Mouse (Mus musculus) G1E (cell line): ENCODE data around the gene Clgn. TPM values are rescaled to one million over a fixed set of nuclear protein-coding genes. Genes with fewer than 3 reads are reported as not detected.

Experiments used
- ATAC-seq: 2 replicates; pipeline ENCODE4 v1.8.0; 2016; ENCODE audit warnings: mild to moderate bottlenecking; ENCODE audit not compliant: insufficient number of reproducible peaks, poor library complexity, low FRiP score, severe bottlenecking; ENCODE audit errors: extremely low read depth
- DNase-seq: peaks from one replicate; pipeline ENCODE4 v3.0.0; 2012; ENCODE audit warnings: low spot score
- H3K27me3 ChIP-seq: 2 replicates; pipeline ENCODE4 v1.6.1; 2012; ENCODE audit warnings: mild to moderate bottlenecking, low read length, inconsistent platforms; ENCODE audit not compliant: insufficient read depth
- H3K36me3 ChIP-seq: replicated peaks from 2 replicates; pipeline ENCODE3; 2012; ENCODE audit warnings: mild to moderate bottlenecking, inconsistent platforms
- H3K4me1 ChIP-seq: 2 replicates; pipeline ENCODE4 v1.6.1; 2012; ENCODE audit warnings: low read depth, low read length, inconsistent platforms, mixed read lengths; ENCODE audit not compliant: insufficient read depth
- H3K4me3 ChIP-seq: 2 replicates; pipeline ENCODE4 v1.5.1; 2012; ENCODE audit warnings: low read depth, mild to moderate bottlenecking, inconsistent platforms, low read length, moderate library complexity, mixed read lengths
- H3K9me3 ChIP-seq: replicated peaks from 2 replicates; pipeline ENCODE4 v1.6.1; 2012; ENCODE audit warnings: inconsistent platforms
- CTCF ChIP-seq: IDR thresholded peaks from 2 replicates; pipeline ENCODE4 v1.5.1; 2012; ENCODE audit warnings: low read depth, low read length, inconsistent platforms, mixed read lengths
- GATA1 ChIP-seq: IDR thresholded peaks from 2 replicates; pipeline ENCODE4 v1.6.1; 2012; ENCODE audit warnings: borderline replicate concordance, low read length, inconsistent platforms, mixed read lengths
- GATA2 ChIP-seq: IDR thresholded peaks from 2 replicates; pipeline ENCODE4 v1.6.1; 2012; ENCODE audit warnings: low read depth, low read length, inconsistent platforms, borderline replicate concordance
- POLR2AphosphoS5 ChIP-seq: IDR thresholded peaks from 2 replicates; pipeline ENCODE4 v1.6.1; 2012; ENCODE audit warnings: low read depth, low read length, inconsistent platforms; ENCODE audit not compliant: insufficient replicate concordance
- TAL1 ChIP-seq: conservative IDR thresholded peaks from 2 replicates; pipeline ENCODE4 v1.6.1; 2012; ENCODE audit warnings: low read depth, low read length, inconsistent platforms, mixed read lengths
- polyA plus RNA-seq: library from polyadenylated mRNA; stranded (reverse); fragments of >175 nt; gene quantifications from 2 replicates; pipeline ENCODE4 v1.2.3, GENCODE M21; 2012
- total RNA-seq, 2 experiments: library from RNA; stranded (forward) in 1 of 2; stranded (reverse) in 1 of 2; fragments of 200-1000 nt in 1 of 2; fragments of >200 nt in 1 of 2; fragmentation: Nextera tagmentation in 1 of 2; gene quantifications; 2 replicates each; pipeline ENCODE4 v1.2.3; 2014 to 2017

Gene Clgn
- total and polyA plus RNA-seq, 3 experiments: under 0.01 TPM; not detected in 2

- TF ChIP-seq GATA1 (no peak), POLR2AphosphoS5 (no peak), TAL1 (no peak), CTCF (no peak), GATA2 (no peak)
Measured at GRCm38 (mm10) chr8:83377231-83377630, 12.4 kb upstream of the Clgn start.

DNA sequence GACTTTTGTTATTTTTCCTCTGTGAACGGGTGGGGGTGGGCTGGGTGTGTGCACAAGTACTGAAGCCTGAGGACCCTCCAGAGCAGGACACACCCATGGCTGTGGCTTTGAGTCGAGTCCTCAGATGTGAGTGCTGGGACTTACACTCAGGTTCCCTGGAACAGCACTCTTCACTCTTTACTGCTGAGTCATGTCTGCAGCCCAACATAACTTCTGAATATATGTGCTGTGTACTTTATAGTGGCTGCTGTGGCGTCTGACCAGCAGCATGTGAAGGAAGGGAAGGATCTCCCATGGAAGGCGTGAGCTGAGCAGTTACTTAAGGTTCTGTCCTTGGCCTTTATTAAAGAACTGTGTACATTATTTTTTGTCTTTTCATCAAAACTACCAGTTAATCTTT, 9.5 kb upstream of the Clgn start:
- Histone ChIP-seq H3K36me3 (no peaks in the 10 kb centered on the region), H3K4me3 (no peak overlapping the region), H3K27me3 (no peaks in the 10 kb centered on the region), H3K9me3 (no peaks in the 10 kb centered on the region), H3K4me1 (peaks cover 3% of the 10 kb centered on the region)
- DNase-seq (no peak), ATAC-seq (no peak)
- TF ChIP-seq GATA2 (no peak), CTCF (no peak), POLR2AphosphoS5 (no peak), TAL1 (no peak), GATA1 (no peak)

More at GRCm38 (mm10) chr8:83377231-83377630, 12.4 kb upstream of the Clgn start:
- peaks cover 3% of the 10 kb centered on the region for H3K4me1 ChIP-seq
- no peaks in the 10 kb centered on the region for H3K27me3 ChIP-seq
- H3K4me3 ChIP-seq: no peak overlapping the region
- no peak for DNase-seq
- H3K36me3 ChIP-seq: no peaks in the 10 kb centered on the region
- no peaks in the 10 kb centered on the region for H3K9me3 ChIP-seq
- no peak for ATAC-seq

DNA sequence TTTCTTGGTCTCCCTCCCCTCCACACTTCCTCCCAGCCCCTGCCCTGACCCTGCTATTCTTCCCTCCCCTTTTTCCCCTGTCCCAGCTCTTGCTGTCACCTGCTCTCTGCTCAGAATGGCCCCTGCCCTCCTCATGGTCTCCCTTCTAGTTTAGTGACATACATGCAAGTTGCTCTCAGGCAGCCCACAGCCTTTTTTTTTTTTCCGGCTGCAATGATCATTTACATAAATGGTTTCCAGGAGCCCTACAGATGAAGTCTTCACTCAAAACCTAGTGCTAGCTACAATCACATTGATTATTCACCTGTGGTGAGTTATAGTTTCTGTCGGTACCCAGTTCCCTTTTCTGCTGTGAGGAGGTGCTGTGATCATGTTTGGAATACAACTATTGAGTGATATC, 8.7 kb upstream of the Clgn start:
- peaks cover 3% of the 10 kb centered on the region for H3K4me1 ChIP-seq
- ATAC-seq (no peak), DNase-seq (no peak)
- H3K36me3 ChIP-seq: no peaks in the 10 kb centered on the region
- TF ChIP-seq POLR2AphosphoS5 (no peak), TAL1 (no peak), GATA1 (no peak), GATA2 (no peak)
- no peaks in the 10 kb centered on the region for H3K27me3 ChIP-seq
- no peak overlapping the region for H3K4me3 ChIP-seq
- H3K9me3 ChIP-seq: no peaks in the 10 kb centered on the region

DNA sequence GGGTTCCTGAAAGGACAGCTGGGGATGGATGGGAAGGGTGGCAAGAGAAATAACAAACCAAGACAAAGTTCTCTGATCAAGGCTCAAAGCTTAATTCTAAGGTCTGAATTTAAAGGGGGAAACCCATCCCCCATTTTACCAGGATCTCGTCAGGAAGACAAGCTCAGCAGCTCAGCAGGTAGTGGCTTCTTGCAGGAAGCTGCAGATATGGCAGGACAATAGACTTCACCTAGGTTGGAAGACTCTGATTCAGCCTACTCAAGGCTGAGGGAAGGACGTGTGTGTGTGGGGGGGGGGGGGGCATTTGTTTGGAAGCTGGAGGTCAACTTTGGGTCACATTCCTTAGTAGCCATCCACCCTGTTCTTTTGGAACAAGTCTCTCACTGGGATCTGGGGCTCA, 6.8 kb upstream of the Clgn start:
- Histone ChIP-seq H3K36me3 (no peaks in the 10 kb centered on the region), H3K4me3 (no peak overlapping the region), H3K27me3 (no peaks in the 10 kb centered on the region), H3K4me1 (peaks cover 3% of the 10 kb centered on the region), H3K9me3 (no peaks in the 10 kb centered on the region)
- DNase-seq (no peak), ATAC-seq (no peak)
- TF ChIP-seq CTCF (no peak), GATA1 (no peak), GATA2 (no peak), POLR2AphosphoS5 (no peak), TAL1 (no peak)

GRCm38 (mm10) chr8:83390006-83390701, 487 bp downstream of the Clgn start:
- Histone ChIP-seq H3K36me3 (no peaks in the 10 kb centered on the region), H3K4me3 (no peak overlapping the region), H3K27me3 (peaks cover 27% of the 10 kb centered on the region), H3K4me1 (no peaks in the 10 kb centered on the region), H3K9me3 (0 out of 2 replicates have a peak, but pooled peaks cover 3% of the 10 kb centered on the region)
- ATAC-seq (no peak), DNase-seq (no peak)
- TF ChIP-seq CTCF: no peak
- TF ChIP-seq TAL1: no peak
- no peak for TF ChIP-seq GATA2
- TF ChIP-seq GATA1: no peak
- TF ChIP-seq POLR2AphosphoS5: no peak

DNA sequence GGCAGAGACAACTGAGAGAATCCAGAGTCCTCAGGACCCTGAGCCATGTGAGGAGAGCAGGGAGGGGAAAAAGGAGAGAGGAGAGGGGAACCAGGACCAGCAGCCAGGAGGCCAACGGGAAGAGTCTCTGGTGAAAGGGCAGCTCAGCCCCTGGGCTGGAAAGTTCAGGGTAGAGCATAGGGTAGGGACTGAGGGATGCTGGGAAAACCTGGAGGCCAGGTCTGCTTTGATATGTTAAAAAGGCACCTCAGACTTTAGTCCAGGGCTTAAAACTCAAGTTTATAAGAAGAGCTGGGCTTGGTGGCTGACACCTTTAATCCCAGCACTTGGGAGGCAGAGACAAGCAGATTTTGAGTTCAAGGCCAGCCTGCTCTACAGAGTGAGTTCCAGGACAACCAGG, 2.9 kb downstream of the Clgn start:
- Histone ChIP-seq H3K27me3 (peaks cover 30% of the 10 kb centered on the region), H3K36me3 (no peaks in the 10 kb centered on the region), H3K9me3 (0 out of 2 replicates have a peak, but pooled peaks cover 3% of the 10 kb centered on the region), H3K4me1 (no peaks in the 10 kb centered on the region), H3K4me3 (no peak overlapping the region)
- DNase-seq (no peak), ATAC-seq (no peak)
- TF ChIP-seq CTCF (no peak), POLR2AphosphoS5 (no peak), GATA1 (no peak), GATA2 (no peak), TAL1 (no peak)
